Mouse (Mus musculus) limb, embryonic 11.5 days (tissue): ENCODE measurements around the gene Tek. TPM values are rescaled to one million over a fixed set of nuclear protein-coding genes. Genes with fewer than 3 reads are reported as not detected.
"Not testable (repeated sequence)": the region's sequence is repeated elsewhere in the genome, so short reads cannot be mapped to it uniquely, and the experiment has no call there.

Experiments used
- ATAC-seq: fragments of 200-750 bp; cut with Nextera tagmentation; 2 replicates; pipeline ENCODE4 v1.8.0; 2017; ENCODE audit warnings: low read depth; ENCODE audit not compliant: insufficient number of reproducible peaks, low FRiP score, low TSS enrichment
- DNase-seq: peaks from one replicate; pipeline ENCODE4 v3.0.0-alpha.2; 2015; ENCODE audit warnings: low spot score
- H3K27ac ChIP-seq: fragments of 300-500 bp; sonication (generic); replicated peaks from 2 replicates; pipeline ENCODE4 v1.5.1; 2014; ENCODE audit warnings: low read depth, mild to moderate bottlenecking, low read length
- H3K27me3 ChIP-seq: fragments of 300-500 bp; sonication (generic); 2 replicates; pipeline ENCODE4 v1.6.1; 2014; ENCODE audit warnings: mild to moderate bottlenecking, low read length, mixed read lengths; ENCODE audit not compliant: control insufficient read depth, insufficient read depth
- H3K36me3 ChIP-seq: fragments of 300-500 bp; sonication (generic); 2 replicates; pipeline ENCODE4 v1.6.1; 2014; ENCODE audit warnings: mild to moderate bottlenecking, low read length, moderate library complexity, mixed read lengths; ENCODE audit not compliant: control insufficient read depth, insufficient read depth
- H3K4me1 ChIP-seq: fragments of 300-500 bp; sonication (generic); 2 replicates; pipeline ENCODE4 v1.6.1; 2014; ENCODE audit warnings: low read length, mixed read lengths; ENCODE audit not compliant: control insufficient read depth, insufficient read depth
- H3K4me2 ChIP-seq: fragments of 300-500 bp; sonication (generic); 2 replicates; pipeline ENCODE4 v1.6.1; 2014; ENCODE audit warnings: low read depth, mild to moderate bottlenecking, moderate library complexity; ENCODE audit not compliant: severe bottlenecking
- H3K4me3 ChIP-seq: fragments of 300-500 bp; sonication (generic); 2 replicates; pipeline ENCODE4 v1.5.1; 2014; ENCODE audit warnings: low read depth, low read length
- H3K9ac ChIP-seq: fragments of 300-500 bp; sonication (generic); 2 replicates; pipeline ENCODE4 v1.6.1; 2014; ENCODE audit warnings: mild to moderate bottlenecking, low read length
- H3K9me3 ChIP-seq: fragments of 300-500 bp; sonication (generic); 2 replicates; pipeline ENCODE4 v1.6.1; 2016; ENCODE audit warnings: low read length; ENCODE audit not compliant: control insufficient read depth
- WGBS: fragments of 180-500 bp; shearing (Covaris S2); extraction: QIAGEN DNeasy Blood & Tissue Kit; methylation state at CpG from one replicate; pipeline ENCODE4 v1.1.7; 2014; 5-methylcytosine and 5-hydroxymethylcytosine counted together
- polyA plus RNA-seq: library from polyadenylated mRNA; unstranded; fragments of >200 nt; fragmentation: Nextera tagmentation; extraction: Ambion mirVana; gene quantifications from 2 replicates; pipeline ENCODE4 v1.2.1, GENCODE M21; 2014

Tek gene
- 9.0 and 9.6 TPM in 2 replicates for polyA plus RNA-seq

- 72% methylated on average over 16 of the region's 16 CpGs for WGBS
- no peak within 1 kb of the TSS for H3K4me2 ChIP-seq
Observed at GRCm38 (mm10) chr4:94738838-94739731, at the start of gene Tek. Gene Tek (plus strand): TSS chr4:94739289.

GRCm38 (mm10) chr4:94689804-94690203, 49.3 kb upstream of the Tek start:
- not testable (repeated sequence) for H3K4me2 ChIP-seq, H3K9me3 ChIP-seq, DNase-seq, H3K27me3 ChIP-seq, H3K4me1 ChIP-seq, ATAC-seq, H3K4me3 ChIP-seq, H3K36me3 ChIP-seq, H3K9ac ChIP-seq, H3K27ac ChIP-seq
- 94% methylated on average over 2 of the region's 2 CpGs for WGBS

More at GRCm38 (mm10) chr4:94738838-94739731, at the start of gene Tek:
- Histone ChIP-seq H3K9ac (no peak within 1 kb of the TSS), H3K27me3 (no peaks in the 10 kb centered on the region), H3K4me1 (no peaks in the 10 kb centered on the region), H3K27ac (0 out of 2 replicates have a peak within 1 kb of the TSS, but pooled peaks have one; percentile 30), H3K9me3 (no peaks in the 10 kb centered on the region), H3K4me3 (no peak within 1 kb of the TSS), H3K36me3 (no peaks in the 10 kb centered on the region)
- no peak for DNase-seq
- no peak for ATAC-seq

- ATAC-seq, result no peak
- 91% methylated on average over 4 of the region's 4 CpGs for WGBS
Observed at GRCm38 (mm10) chr4:94691078-94691477, 48.0 kb upstream of the Tek start.

GRCm38 (mm10) chr4:94692175-94692574, 46.9 kb upstream of the Tek start:
- ATAC-seq, result no peak

More at GRCm38 (mm10) chr4:94691078-94691477, 48.0 kb upstream of the Tek start:
- Histone ChIP-seq H3K4me3 (no peak overlapping the region), H3K9me3 (no peaks in the 10 kb centered on the region), H3K9ac (no peak overlapping the region), H3K36me3 (no peaks in the 10 kb centered on the region), H3K27ac (no peak overlapping the region), H3K27me3 (no peaks in the 10 kb centered on the region), H3K4me1 (no peaks in the 10 kb centered on the region), H3K4me2 (no peak overlapping the region)
- DNase-seq, result no peak

GRCm38 (mm10) chr4:94696368-94696767, 42.7 kb upstream of the Tek start:
- 85% methylated on average over 3 of the region's 3 CpGs for WGBS
- Histone ChIP-seq H3K4me2 (no peak overlapping the region), H3K9ac (no peak overlapping the region), H3K9me3 (no peaks in the 10 kb centered on the region), H3K27ac (no peak overlapping the region), H3K36me3 (no peaks in the 10 kb centered on the region), H3K4me3 (no peak overlapping the region), H3K4me1 (no peaks in the 10 kb centered on the region), H3K27me3 (no peaks in the 10 kb centered on the region)
- DNase-seq (no peak), ATAC-seq (no peak)

More at GRCm38 (mm10) chr4:94692175-94692574, 46.9 kb upstream of the Tek start:
- Histone ChIP-seq H3K4me3 (no peak overlapping the region), H3K9me3 (no peaks in the 10 kb centered on the region), H3K27ac (no peak overlapping the region), H3K27me3 (no peaks in the 10 kb centered on the region), H3K9ac (no peak overlapping the region), H3K36me3 (no peaks in the 10 kb centered on the region), H3K4me2 (no peak overlapping the region), H3K4me1 (no peaks in the 10 kb centered on the region)
- WGBS, result 79% methylated on average over 2 of the region's 2 CpGs
- DNase-seq, result no peak

- Histone ChIP-seq H3K36me3 (no peaks in the 10 kb centered on the region), H3K27ac (no peak overlapping the region), H3K9me3 (no peaks in the 10 kb centered on the region), H3K4me3 (no peak overlapping the region), H3K4me1 (no peaks in the 10 kb centered on the region), H3K4me2 (no peak overlapping the region), H3K27me3 (no peaks in the 10 kb centered on the region), H3K9ac (no peak overlapping the region)
- DNase-seq, result no peak
- 92% methylated on average over 2 of the region's 2 CpGs for WGBS
- ATAC-seq, result no peak
Observed at GRCm38 (mm10) chr4:94711002-94711401, 28.1 kb upstream of the Tek start.

- DNase-seq, result no peak
- Histone ChIP-seq H3K36me3 (no peaks in the 10 kb centered on the region), H3K4me3 (no peak overlapping the region), H3K9ac (no peak overlapping the region), H3K4me1 (no peaks in the 10 kb centered on the region), H3K27ac (no peak overlapping the region), H3K9me3 (no peaks in the 10 kb centered on the region), H3K4me2 (no peak overlapping the region), H3K27me3 (no peaks in the 10 kb centered on the region)
- no peak for ATAC-seq
- 68% methylated on average over 4 of the region's 4 CpGs for WGBS
Observed at GRCm38 (mm10) chr4:94711426-94711825, 27.7 kb upstream of the Tek start.

- Histone ChIP-seq H3K4me3 (no peak overlapping the region), H3K4me1 (no peaks in the 10 kb centered on the region), H3K9me3 (no peaks in the 10 kb centered on the region), H3K9ac (no peak overlapping the region), H3K27me3 (no peaks in the 10 kb centered on the region), H3K36me3 (no peaks in the 10 kb centered on the region), H3K27ac (no peak overlapping the region), H3K4me2 (no peak overlapping the region)
- ATAC-seq (no peak), DNase-seq (no peak)
Observed at GRCm38 (mm10) chr4:94713741-94714140, 25.3 kb upstream of the Tek start.
